Mouse (Mus musculus) E14TG2a.4 (cell line): ENCODE measurements around the gene Brinp3.

Experiments
- H3K27me3 ChIP-seq: 2 replicates; pipeline ENCODE4 v1.6.1; 2014; ENCODE audit warnings: low read length, control low read depth; ENCODE audit not compliant: insufficient read depth
- H3K36me3 ChIP-seq: 2 replicates; pipeline ENCODE4 v1.6.1; 2014; ENCODE audit warnings: low read length, control low read depth; ENCODE audit not compliant: insufficient read depth
- H3K4me1 ChIP-seq: replicated peaks from 2 replicates; pipeline ENCODE4 v1.6.1; 2014; ENCODE audit warnings: low read depth, low read length, control low read depth
- H3K4me3 ChIP-seq: replicated peaks from 2 replicates; pipeline ENCODE4 v1.5.1; 2014; ENCODE audit warnings: mild to moderate bottlenecking, low read length
- H3K9me3 ChIP-seq: 2 replicates; pipeline ENCODE4 v1.6.1; 2014; ENCODE audit warnings: low read length, control low read depth
- CTCF ChIP-seq: conservative IDR thresholded peaks from 2 replicates; pipeline ENCODE4 v1.5.1; 2014; ENCODE audit warnings: low read length
- NANOG ChIP-seq: IDR thresholded peaks from 2 replicates; pipeline ENCODE4 v1.6.1; 2014; ENCODE audit warnings: borderline replicate concordance, low read length, mixed read lengths
- POU5F1 ChIP-seq: IDR thresholded peaks from 2 replicates; pipeline ENCODE4 v1.6.1; 2014; ENCODE audit warnings: low read length, borderline replicate concordance

The Brinp3 gene

GRCm38 (mm10) chr1:146494681-146495331 is at the start of gene Brinp3:
TSS of gene Brinp3 (plus strand) at chr1:146494760.
- Histone ChIP-seq H3K36me3 (no peaks in the 10 kb centered on the region), H3K4me3 (no peak within 1 kb of the TSS), H3K9me3 (no peaks in the 10 kb centered on the region), H3K4me1 (peaks cover 21% of the 10 kb centered on the region), H3K27me3 (peaks cover 37% of the 10 kb centered on the region)
- TF ChIP-seq NANOG (no peak), CTCF (no peak), POU5F1 (no peak)

DNA sequence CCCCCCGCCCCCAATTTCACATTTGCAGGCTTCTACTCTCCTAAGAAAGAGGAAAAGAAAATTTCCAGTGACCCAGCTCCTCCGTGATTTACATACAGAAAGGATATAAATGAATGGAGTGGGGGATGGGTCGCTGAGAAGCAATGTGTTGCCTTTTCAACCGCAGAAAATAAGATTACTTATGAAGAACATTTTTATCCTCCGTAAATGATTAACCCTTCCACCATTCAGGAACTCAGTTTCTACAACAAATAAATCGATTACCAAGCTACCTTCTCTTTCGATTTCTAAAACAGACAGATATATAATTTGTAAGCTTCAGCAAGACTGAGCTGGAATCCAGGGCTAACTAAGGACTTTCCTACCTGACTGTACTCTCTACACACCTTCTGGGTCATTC is 339 bp upstream of the Brinp3 start:
- TF ChIP-seq CTCF (no peak), POU5F1 (no peak), NANOG (no peak)
- H3K36me3 ChIP-seq: no peaks in the 10 kb centered on the region
- H3K27me3 ChIP-seq: peaks cover 37% of the 10 kb centered on the region
- no peaks in the 10 kb centered on the region for H3K9me3 ChIP-seq
- H3K4me3 ChIP-seq: no peak overlapping the region
- H3K4me1 ChIP-seq: peaks cover 21% of the 10 kb centered on the region

GRCm38 (mm10) chr1:146495386-146495785 is 826 bp downstream of the Brinp3 start:
- TF ChIP-seq POU5F1 (no peak), CTCF (no peak), NANOG (no peak)
- peaks cover 37% of the 10 kb centered on the region for H3K27me3 ChIP-seq

DNA sequence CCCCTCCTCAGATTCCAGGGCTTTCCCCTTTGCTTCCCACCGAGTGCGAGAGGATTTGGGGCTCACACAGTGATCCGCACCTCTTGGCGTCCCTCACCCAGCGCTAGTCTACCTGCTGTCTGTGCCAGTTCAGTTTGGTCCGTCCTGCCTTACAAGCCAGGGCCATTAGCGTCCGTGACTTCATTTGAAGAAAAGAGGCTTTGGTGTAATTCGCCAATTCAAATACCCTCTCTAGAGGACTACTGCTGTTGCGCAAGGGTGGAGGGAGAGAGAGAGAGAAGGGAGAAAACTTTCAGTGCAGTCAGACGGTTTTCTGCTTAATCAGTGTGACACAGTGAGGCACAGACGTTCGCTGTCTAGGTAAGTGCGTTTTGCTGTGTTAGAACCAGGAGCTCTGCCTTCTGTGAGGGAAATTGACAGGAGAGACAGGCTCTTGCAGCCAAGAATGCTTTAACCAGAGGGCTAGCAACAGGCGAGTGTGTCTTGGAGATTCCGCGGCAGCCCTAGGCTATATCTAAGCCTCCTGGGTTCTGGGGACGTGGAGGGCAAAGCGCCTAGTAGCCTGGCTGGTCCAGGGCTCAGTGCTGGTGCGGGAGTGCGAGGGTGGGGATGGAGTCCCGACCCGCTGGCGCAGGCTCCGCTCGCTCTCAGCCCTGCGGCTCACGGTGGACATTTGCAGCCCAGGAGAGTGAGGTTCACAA is 3.0 kb downstream of the Brinp3 start:
- Histone ChIP-seq H3K36me3 (no peaks in the 10 kb centered on the region), H3K4me1 (peaks cover 21% of the 10 kb centered on the region), H3K27me3 (peaks cover 37% of the 10 kb centered on the region), H3K9me3 (no peaks in the 10 kb centered on the region), H3K4me3 (peak overlapping the region; percentile 75)
- no peak for TF ChIP-seq NANOG
- no peak for TF ChIP-seq POU5F1
- no peak for TF ChIP-seq CTCF

More at GRCm38 (mm10) chr1:146495386-146495785, 826 bp downstream of the Brinp3 start:
- H3K36me3 ChIP-seq: no peaks in the 10 kb centered on the region
- H3K9me3 ChIP-seq: no peaks in the 10 kb centered on the region
- H3K4me3 ChIP-seq: no peak overlapping the region
- H3K4me1 ChIP-seq: peaks cover 21% of the 10 kb centered on the region

- no peak for TF ChIP-seq POU5F1
- TF ChIP-seq CTCF: no peak
- TF ChIP-seq NANOG: no peak
- Histone ChIP-seq H3K9me3 (no peaks in the 10 kb centered on the region), H3K4me1 (peaks cover 21% of the 10 kb centered on the region), H3K27me3 (peaks cover 37% of the 10 kb centered on the region), H3K4me3 (peak overlapping the region; percentile 75), H3K36me3 (no peaks in the 10 kb centered on the region)
These were observed 3.7 kb downstream of the Brinp3 start for GRCm38 (mm10) chr1:146498085-146498779.

DNA sequence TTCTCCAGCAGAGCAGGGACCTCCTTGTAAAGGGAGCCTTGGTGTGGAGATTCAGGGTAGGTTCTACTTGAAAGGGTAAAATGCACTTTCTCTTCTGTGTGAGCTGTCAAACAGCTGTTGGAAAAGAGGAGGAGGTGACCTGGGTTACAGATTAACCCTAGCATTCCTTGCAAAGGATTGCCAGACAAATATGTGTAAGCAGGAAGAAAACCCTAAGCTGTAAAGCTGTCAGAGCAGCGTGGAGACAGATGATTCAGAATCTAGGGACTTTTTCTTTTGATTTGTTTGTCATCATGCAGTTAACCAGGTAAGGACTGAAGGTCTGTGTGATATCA is 4.2 kb downstream of the Brinp3 start:
- no peak for TF ChIP-seq CTCF
- TF ChIP-seq NANOG: no peak
- no peak for TF ChIP-seq POU5F1
- peaks cover 21% of the 10 kb centered on the region for H3K4me1 ChIP-seq
- H3K4me3 ChIP-seq: 0 out of 2 replicates have a peak overlapping the region, but pooled peaks have one; percentile 75
- peaks cover 37% of the 10 kb centered on the region for H3K27me3 ChIP-seq
- no peaks in the 10 kb centered on the region for H3K9me3 ChIP-seq
- no peaks in the 10 kb centered on the region for H3K36me3 ChIP-seq

DNA sequence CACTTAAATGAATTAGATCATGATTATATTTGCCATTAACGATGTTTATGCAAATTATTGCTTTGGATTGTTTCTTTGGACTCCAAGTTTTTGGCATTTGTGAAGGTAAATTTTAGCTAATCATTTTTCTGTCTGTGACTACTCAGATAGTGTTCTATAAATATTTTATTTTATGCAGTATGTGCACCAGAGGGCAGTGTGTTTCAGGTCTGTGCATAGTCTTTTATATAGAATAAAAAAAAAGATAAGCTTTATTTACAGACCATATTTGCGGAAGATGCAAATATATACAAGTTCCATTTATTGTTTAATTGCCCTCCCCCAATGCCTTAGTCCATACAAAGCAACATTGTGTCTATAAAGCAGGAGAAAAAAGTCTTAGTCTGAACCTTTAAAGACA is 20.8 kb downstream of the Brinp3 start:
- TF ChIP-seq POU5F1 (no peak), NANOG (no peak), CTCF (no peak)
- no peaks in the 10 kb centered on the region for H3K27me3 ChIP-seq
- no peaks in the 10 kb centered on the region for H3K4me1 ChIP-seq
- no peak overlapping the region for H3K4me3 ChIP-seq
- H3K9me3 ChIP-seq: no peaks in the 10 kb centered on the region
- H3K36me3 ChIP-seq: no peaks in the 10 kb centered on the region
